Mouse (Mus musculus): ENCODE results near the gene Sdhd.
"Not testable (repeated sequence)": the region's sequence is repeated elsewhere in the genome, so short reads cannot be mapped to it uniquely, and the experiment has no call there.

The Sdhd gene

DNA sequence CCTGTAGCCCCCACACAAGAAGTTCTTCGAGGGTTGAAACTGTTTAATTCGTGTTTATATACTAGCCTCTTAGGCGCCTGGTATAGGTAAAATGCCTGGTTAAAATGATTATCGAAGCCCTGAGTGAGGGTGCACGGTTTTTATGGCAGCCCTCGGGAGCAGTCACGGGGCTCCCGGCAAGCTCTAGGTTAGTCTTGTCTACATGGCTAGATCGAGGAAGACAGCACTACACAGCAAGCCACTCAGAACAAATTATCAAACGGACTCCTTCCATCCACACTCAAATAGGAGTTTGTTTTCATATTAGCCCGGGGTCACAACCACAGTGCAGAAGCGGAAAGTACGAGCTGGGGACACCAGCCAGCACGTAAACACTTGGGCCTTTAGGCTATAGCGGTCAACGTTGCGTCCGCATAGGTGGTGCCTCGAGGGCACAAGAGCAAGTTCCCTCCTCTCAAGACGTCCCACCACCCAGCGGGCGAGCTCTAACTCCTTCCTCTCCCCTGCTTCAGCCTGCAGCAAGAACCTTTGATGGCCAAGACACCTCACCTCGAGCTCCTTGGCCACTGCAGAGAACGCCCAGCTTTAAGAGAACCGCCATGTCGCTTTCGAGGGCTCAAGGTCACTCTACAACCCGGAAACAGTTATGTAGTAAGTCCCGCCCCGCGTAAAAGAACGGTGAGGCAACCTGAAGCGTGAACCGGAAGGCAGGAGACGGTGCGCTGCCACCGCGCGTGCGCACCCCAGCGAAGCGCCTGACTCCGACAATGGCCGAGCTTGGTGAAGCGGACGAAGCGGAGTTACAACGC lies at the start of gene Sdhd, which contains the start of gene Timm8b:
Gene Sdhd (minus strand): TSS at position 624 of the 809 bp plus-strand sequence.
Gene Timm8b (plus strand): TSS at position 722 of the 809 bp plus-strand sequence.
- peak; percentile 93 to 94 for DNase-seq

DNA sequence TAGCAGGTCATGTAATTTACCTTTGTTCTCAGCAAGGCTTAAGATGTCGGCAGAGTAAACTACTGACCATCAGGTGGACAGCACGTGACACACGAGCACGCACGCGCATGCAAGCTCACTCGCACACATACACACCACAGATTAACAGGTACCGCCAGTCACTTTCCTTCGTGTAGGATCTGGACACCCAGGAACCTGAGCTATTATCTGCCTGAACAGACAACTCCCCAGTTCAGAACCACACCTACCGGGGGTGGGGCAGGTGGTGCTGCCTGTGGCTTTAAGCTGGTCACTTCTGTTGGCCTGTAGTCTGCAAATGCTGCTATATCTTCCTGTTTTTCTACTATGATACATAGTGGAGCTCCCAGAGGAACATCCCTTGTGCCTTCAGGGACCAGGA lies 46.9 kb upstream of the Sdhd start:
- DNase-seq, result no peak

DNA sequence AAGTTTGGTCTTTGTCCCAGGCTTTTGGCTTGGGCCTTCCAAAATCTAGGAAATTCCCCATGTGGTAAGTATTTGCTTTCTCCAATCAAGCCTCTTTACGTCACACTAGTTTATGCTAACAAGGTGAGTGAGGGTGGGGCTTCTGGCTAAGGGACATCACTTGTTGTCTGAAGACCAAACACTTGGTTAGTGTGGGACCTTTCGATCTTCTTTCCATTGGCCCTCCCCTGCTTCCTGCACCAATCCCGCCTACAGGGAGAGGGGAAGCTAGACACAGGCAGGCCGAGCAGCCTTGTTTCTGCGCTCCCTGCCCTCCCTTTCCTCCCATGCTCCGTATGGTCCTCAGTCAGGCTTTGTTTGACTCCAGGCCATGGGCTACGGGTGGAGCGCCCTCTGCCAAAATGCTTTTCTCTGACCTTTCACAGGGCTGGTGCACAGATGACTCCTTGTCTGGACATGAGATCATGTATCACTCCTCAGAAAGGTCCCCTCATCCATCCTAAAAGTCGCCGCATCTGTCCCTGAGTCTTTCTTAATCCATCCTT lies 43.3 kb upstream of the Sdhd start:
- DNase-seq, result no peak

DNA sequence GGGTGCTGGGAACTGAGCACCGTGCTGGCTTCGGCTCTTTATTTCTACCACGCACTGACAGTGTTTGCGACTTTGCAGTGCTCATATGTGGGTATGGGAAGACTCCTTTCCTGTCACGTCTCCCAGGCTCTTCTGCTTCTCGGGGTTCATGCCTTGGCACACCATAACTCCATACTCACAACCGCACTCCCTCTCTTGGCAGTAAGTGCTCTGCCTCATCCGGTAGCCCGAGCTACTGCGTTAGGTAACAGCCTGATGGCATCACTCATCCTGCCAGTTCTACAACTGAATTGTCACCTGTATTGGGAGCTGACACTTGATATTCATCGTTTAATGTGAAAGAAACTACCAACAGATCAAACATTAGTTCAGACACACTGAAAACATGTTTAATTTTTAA lies 30.7 kb upstream of the Sdhd start:
- DNase-seq, result no peak

DNA sequence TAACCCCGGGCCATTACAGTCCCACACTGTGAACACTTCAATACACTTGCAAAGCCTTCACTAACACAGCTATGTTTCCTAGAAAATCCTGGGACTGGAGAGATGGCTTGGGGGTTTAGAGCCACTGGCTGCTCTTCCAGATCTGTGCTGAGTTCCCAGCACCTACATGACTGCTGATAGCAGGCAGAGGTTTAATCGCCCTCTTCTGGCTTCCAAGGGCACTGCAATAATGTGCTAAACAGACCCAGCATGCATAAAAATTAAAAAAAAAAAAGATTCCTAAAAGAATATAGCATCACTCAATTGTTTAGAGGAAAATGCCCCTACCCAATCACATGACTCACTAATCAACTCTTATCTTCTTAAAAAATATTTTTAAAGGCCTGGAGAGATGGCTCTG lies 29.4 kb upstream of the Sdhd start:
- no peak for DNase-seq

DNA sequence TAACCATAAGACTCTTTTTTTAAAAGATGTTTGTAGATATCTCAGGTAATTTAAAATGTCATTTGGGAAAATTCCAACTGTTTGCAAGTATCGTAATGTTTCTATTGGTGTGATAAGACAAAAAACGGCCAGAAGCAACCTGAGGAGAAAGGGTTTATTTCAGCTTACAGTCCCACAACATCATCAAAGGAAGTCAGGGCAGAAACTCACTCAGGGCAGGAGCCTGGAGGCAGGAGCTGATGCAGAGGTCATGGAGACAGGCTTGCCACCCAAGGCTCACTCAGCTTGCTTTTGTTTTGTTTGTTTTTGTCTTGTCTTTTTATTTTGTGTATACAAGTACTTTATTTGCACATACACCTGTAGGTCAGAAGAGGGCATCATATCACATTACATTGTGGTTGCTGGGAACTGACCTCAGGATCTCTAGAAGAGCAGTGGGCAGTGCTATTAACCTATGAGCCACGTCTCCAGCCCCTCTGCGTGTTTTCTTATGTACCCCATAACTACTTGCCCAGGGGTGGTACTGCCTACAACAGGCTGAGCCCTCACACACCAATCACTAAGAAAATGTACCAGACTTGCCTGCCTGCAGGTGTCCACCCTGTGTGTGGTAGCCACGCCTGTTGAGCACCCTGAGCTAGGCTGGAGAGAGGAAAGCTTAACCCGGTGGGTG lies 28.5 kb upstream of the Sdhd start:
- no peak for DNase-seq

DNA sequence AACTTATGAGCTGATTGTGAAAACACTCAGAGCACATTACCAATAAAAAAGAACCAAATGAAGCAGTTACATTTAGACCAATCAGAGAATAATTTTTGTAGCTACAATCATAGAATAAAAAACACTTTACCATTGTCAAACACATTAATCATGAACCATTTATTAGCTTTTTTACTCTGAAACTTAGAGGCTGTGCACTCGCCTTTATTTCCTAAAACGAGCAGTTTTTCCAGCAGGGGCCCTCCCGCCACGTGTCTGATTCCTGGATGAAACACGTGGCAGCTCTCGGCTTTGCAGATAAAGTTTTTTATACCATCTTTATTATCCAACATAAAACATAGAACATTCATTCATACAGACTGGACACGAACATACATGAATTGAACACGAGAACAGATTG lies 27.3 kb upstream of the Sdhd start:
- DNase-seq, result not testable (repeated sequence)

DNA sequence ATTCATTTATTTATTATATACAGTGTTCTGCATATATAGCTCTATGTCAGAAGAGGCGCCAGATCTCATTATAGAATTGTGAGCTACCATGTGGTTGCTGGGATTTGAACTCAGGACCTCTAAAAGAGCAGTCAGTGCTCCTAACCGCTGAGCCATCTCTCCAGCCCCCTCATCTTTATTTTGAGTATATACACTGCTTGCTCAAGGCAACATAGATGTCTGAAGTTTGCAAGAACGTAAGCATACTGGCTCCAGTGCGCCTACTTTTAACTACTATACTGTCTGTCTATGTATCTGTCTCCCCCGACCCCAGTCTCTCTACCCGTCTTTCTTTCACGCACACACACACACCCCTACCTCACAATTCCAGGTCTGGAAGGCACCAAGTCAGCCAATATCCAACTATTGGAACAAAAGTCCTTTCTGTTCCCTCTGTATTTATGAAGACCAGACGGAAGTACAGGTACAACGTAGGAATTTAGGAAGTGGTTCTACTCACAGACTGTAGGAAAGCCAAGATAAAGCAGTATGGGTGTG lies 14.2 kb upstream of the Sdhd start:
- DNase-seq, result no peak

DNA sequence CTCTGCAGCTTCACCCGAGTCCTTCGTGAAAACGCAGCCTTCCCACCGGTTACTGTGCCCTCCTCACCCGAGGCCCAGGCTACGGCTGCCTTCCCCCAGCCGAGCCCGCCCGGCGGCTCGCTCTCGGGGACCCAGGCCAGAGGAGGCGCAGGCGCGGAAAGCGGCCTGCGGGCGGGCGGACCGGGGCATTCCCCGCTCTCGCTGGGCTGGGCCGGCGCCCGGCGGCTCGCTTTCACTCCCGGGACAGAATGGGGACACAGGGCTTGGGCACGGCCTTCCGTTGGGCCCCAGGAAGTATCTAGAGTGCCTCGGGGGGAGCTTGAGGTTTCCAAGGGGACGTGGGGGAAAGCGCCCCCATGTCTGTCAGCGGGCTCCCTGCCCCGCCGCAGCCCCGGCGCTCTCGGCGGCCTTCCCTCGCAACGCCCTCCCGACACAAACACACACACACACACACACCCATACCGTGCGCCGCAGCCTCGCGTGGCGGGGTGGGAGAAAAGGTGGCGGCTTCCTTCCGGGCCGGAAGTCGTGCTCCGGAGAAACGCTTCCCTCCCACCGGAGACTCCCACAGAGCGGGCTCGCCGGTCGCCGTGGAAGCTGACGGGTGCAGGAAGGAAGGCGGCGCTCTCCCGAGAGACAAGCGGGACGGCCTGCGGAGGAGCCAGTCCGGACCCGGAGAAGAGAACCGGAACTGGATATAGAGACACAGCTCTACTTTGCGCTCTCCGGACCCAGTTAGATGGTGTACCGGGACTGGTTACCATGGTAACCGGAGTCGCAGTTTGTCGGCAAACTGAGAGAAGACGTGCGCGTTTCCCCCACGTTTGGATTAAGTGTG lies 13.4 kb upstream of the Sdhd start, which contains the start of the genes Pih1d2 and Nkapd1:
Gene Pih1d2 (plus strand): TSS at position 556 of the 838 bp plus-strand sequence.
Gene Nkapd1 (minus strand): TSS at position 699 of the 838 bp plus-strand sequence.
- DNase-seq, result peak; percentile 82 to 94

DNA sequence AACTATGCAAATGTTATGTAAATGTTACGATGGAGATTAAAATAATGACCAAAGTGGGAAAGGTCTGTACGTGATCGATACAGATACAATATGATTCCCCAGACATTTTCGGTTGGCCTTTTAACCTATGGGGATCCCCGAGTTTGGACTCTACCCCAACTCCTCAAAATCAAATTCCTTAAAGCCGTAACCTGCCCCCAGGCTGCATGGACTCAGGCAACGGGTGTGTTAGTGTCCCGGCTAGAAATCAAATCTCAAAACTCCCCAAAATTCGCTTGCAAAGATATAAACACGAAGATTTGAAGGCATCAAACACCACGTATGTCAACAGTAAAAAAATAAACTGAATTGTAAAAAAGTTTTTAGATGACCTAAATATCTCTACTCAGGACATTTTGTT lies 12.5 kb upstream of the Sdhd start:
- no peak for DNase-seq

DNA sequence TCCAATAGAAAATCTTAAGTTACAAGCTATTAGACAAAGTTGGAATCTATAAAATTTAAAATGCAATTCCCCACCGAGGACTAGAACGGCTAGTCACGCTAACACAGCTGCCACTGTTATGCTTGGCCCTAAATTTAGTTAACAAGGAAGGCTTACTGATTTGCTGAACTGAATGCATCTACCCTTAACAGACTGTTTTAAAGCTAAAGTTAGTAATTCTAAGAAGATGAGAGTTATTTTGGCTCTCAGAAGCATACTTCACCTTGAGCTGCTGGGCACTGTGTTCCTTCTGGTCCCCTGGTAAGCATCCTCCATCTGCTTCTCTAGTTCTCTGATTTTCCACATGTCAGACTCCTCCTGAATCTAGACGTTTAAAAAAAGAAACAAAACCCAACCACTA lies 8.5 kb upstream of the Sdhd start:
- no peak for DNase-seq

DNA sequence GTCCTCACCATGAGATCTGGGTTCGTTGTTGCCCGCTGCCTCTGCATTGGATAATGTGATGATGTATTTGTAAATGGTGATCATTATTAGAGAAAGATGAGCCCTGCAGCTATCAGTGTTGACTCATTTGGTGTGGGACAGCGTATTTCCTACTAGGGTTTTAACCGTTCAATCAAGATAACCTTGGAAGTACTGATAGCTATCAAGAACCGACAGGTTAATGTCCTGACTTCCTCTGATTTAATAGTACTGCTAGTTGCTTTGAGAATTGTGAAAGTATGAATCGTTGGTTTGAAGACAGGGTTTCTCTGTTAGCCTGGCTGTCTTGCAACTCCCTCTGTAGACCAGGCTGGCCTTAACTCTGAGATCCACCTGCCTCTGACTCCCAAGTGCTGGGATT lies 726 bp upstream of the Sdhd start:
- no peak for DNase-seq

DNA sequence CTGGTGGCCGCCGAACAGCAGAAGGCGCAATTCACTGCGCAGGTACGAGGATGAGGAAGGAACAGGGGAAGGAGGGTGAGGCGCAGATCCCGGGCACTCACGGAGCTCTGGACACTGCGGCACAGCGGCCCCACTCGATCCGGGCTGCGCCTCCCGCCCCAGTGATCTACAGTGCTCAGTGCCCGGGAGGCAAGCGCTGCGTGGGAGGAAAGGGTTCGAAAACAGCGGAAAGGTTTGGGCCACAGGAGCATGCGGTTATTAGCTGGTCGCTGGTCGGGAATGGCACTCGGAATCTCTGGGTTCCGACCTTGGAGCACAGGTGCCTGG lies 349 bp upstream of the Sdhd start:
- DNase-seq, result no peak

DNA sequence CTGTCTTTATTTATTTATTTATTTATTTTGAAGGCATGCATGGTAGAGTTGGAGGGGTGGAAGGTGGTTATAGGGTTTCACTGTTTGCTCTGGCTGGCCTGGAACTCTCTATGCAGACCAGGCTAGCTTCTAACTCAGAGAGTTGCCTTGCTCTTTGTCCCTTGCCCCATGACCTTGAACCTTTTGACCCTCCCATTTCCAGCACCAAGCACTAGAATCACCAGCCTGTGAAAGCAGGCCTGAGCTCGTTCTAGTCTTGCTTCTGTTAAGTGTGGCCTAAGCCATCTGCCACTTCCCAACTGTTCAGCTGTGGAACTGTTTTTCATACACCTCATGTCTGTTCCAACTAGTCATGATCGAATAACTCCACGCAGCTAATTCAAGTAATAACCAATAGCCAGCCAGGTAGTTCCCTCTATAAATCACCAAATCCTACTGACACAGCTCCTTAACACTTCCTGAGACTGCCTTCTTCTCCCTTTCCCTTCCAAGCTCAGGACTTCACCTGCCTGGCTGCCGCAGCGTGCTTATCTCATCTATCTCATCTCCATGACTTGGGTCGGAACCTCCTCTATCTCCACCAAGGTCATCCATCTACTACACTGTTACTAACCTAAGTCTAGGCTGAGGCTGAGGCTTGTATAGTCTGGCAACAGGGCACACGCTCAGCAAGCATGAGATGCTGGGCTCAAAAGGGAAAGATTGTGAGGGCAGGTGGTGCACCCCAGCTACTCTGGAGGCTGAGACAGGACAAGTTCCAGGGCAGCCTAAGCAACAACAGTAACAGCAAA lies 1.4 kb downstream of the Sdhd start:
- no peak for DNase-seq

DNA sequence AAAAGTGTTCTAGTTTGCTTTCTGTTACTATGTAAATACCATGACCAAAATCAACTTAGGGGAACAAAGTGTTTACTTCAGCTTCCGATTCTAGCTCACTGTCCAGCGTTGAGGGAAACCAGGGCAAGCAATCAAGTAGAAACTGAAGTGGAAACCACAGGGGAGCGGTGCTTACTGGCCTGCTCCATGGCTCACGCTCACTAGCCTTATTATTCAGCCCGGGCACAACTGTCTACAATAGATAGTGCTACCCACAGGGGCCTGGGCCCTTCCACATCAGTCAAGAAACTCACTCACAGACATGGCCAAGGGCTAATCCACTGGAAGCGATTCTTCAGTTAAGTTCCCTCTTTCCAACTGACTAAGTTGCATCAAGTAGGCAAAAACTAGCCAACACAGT lies 2.1 kb downstream of the Sdhd start:
- no peak for DNase-seq

DNA sequence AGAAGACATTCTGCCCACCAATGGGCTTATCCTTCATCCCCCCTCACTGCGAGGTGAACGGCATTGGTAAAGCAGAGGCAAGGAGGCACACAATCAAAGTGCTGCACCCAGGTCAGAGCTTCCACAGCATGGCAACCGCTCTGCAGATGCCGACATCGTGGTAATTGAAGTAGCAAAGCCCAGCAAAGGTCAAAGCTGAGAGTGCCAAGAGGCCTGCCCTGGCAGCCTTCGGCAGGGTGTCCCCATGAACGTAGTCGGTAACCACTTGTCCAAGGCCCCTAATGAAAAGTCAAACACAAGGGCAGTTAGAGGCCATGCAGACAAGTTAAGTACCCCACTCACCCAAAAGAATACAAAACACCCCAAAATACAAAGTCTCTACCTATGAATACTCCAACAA lies 6.6 kb downstream of the Sdhd start:
- DNase-seq, result no peak

DNA sequence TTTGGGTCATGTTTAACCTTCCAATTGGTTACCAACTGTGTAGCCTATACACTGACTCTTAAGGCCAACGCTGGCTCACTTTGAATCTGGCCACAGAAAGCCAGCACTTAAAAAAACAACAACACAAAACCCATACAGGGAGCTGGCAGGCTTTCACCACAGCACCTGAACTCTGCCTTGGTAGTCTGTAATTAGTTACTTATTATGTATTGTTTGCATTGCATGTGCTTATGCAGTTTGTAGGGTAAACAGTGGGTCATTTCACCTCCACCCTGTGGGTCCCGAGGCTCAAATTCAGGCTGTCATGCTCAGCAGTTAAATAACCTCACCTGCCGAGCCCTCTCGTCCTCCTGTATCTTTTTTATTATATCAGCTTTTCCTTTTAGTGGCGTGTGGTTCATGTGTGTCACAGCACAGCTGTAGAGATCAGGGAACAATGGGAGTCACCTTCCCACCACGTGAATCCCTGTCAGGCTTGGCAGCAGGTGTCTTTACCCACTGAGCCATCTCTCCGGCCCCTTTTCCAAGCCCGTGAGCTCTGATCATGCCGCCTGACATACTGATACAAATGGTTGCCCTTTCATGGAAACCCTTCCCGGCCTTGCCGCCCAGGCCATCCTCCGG lies 8.7 kb downstream of the Sdhd start:
- DNase-seq, result no peak

DNA sequence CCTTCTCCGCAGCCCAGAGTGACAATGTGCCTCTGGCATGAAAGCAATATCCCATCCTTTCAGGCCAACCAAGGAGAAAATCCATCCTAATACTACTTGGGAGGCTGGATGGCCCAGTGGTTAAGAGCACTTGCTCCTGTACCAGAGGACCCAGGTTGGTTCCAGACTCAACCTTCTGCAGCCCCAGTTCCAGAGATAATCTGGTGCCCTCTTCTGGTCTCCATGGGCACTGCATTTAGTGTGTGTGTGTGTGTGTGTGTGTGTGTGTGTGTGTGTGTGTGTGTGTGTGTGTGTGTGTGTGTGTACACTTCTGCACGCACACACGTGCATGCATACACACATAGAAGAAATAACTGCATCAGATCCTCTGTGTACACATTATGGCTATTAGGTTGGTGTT lies 10.1 kb downstream of the Sdhd start:
- DNase-seq, result peak; percentile 19 to 31

DNA sequence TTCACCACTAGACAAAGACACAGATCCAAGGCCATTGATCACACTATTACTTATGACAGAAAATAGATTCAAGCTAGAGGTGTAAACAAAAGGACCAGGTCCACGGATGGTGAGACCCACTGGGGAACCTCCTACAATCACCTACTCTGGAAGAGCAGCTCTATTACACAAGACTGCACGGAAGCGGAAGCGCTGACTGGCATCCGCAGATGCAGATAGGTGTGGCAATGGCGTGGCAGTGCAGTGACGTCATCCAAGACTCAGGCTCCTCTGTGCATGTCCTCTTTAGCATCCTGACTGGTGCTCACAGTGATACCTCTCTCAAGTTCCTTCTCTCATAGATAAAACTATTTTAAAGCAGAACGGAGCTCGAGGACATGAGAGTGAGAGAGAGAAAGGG lies 10.7 kb downstream of the Sdhd start:
- DNase-seq, result no peak

DNA sequence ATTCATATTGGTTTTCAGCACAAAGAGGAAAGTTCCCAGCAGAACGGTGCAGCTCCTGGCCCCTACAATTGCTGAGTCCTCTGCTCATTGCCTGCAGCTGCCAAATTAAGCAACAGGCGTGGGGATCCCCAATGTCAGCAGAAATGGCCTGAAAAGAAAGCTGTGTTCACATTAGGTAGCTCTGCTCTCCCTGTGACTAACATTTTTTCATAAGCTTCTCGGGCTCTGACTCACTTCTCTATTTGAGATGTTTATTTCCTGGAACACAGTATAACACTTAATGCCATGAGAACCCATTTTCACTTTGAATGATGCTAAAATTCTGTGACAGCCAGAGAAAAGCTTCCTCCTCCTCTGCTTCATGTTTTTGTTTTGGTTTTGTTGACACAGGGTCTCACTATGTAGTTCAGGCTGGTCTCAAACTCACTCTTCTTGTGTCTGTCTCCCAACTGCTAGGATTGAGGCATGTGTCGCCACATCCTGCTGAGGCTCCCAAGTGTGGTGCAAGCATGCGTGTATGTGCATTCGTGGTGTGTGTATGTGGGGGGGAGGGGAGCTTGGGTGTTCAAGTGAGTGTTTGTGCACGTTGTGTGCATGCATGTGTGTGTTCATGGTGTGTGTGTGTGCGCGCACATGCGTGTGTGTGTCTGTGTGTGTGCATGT lies 12.6 kb downstream of the Sdhd start:
- no peak for DNase-seq

DNA sequence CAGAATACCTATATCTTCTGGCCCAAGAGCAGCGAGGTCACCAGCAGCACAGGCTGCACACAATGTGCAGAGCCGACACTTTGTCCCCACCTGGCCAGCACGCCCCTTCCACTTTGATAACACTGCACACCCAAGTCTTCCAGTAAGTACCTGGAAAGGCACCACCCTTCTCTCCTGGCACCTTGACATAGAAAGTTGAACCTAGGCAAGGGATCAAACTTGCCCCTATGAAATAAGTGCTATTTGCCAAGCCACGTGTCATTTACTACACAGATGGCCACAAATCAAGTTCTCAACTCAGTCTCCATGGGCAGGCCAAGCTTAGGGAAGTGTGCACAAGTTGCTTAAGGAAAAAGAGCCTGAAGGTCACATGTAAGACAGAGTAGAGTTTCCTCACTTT lies 16.7 kb downstream of the Sdhd start:
- no peak for DNase-seq
